Mouse (Mus musculus) cerebellum, adult 2 months (tissue): ENCODE results near the gene Scfd2.

ENCODE experiments used
- CTCF ChIP-seq: fragments of 200-500 bp; IDR thresholded peaks from 2 replicates; pipeline ENCODE4 v1.5.1; 2011; ENCODE audit warnings: low read depth, mild to moderate bottlenecking, control low read depth, low read length, moderate library complexity, borderline replicate concordance; ENCODE audit not compliant: insufficient read depth
- POLR2A ChIP-seq: fragments of 200-500 bp; IDR thresholded peaks from 2 replicates; pipeline ENCODE4 v1.6.1; 2011; ENCODE audit warnings: low read length, control low read depth, borderline replicate concordance; ENCODE audit not compliant: insufficient read depth

- TF ChIP-seq CTCF (no peak), POLR2A (no peak)
Observed at GRCm38 (mm10) chr5:74391806-74392205, 139.8 kb downstream of the Scfd2 start.
